Mouse (Mus musculus) naive thymus-derived CD4-positive, alpha-beta T cell, adult 2 months (primary cell): Measurements from ENCODE around the gene Klf16.
"Not testable (repeated sequence)": the region's sequence is repeated elsewhere in the genome, so short reads cannot be mapped to it uniquely, and the experiment has no call there.

ENCODE experiments used
- DNase-seq: peaks from one replicate; pipeline ENCODE4 v3.0.0-alpha.2; 2011; ENCODE audit warnings: low read depth

The Klf16 gene

GRCm38 (mm10) chr10:80606306-80606705 is 29.2 kb upstream of the Klf16 start:
- peak; percentile 78 for DNase-seq

GRCm38 (mm10) chr10:80605721-80606120 is 28.6 kb upstream of the Klf16 start, which contains the start of gene Gm49322:
TSS of gene Gm49322 (plus strand) at chr10:80606021.
- DNase-seq: not testable (repeated sequence)

DNA sequence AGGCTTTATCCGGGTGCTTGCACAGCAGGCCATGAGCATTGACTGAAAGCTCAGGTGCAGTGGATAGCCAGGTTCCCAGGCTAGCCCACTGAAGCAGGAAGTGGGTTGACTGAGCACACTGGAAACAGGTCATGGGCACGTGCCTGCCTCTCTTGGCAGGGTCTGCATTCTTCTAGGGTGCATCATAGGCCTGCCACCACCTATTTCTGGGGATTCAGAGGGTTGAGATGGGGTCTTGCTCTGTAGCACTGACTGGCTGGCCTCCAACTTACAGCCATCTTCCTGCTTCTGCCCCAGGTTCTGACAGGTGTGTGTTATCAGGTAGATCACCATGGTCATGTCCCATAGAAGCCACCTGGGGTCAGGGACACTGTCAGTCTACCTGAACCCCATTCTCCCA is 27.9 kb upstream of the Klf16 start:
- DNase-seq: no peak

GRCm38 (mm10) chr10:80604001-80604509 is 26.9 kb upstream of the Klf16 start:
- no peak for DNase-seq

DNA sequence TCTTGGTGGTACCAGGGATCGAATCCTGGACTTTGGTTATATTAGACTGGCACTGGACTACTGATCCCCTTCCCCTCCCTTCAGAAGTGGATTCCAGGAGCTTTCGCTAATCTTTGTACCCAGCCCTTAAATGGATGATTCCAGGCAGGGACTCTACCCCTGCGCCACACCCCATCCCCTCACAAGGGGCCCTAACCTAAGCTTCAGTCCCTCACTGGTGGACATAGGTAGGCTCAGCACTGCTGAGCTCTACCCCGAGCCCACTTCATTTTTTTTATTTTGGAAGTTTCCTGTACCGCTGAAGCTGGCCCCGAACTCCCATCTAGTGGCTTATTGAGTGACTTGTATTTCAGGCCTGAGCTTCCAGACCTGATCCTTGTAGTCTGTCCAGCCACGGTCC is 26.2 kb upstream of the Klf16 start:
- no peak for DNase-seq

DNA sequence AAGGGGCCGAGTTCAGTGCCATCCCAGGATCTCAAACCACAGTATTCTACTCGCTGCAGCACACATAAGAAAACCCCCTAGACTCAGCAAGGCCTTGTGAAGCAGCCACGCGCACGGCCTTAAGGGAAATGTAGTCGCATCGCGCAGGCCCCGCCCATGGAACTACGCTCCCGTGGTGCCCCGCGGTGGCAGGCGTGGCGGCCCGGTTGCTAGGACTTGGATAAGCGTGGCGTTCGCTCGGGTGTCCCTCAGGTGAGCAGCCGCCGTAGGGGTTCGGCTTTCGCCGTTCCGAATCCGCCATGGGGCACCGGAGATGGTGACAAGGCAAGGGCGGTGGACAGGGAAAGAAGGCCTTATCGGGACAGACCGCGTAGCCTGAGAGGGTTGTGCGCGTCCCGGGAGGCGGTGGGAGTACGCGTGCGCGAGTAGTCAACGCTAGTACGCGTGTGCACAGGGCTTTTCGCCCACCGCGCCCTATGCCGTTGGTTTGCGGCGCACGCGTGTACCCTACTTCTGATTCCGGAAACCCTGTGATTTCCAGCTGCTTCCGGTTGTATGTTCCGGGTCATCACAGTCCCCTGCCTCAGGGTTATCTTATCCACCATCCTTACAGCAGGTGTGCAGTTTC is 25.7 kb upstream of the Klf16 start, which contains the start of the genes Scamp4 and Adat3:
Gene Scamp4 (plus strand): TSS at position 175 of the 628 bp plus-strand sequence.
Gene Adat3 (plus strand): TSS at position 183 of the 628 bp plus-strand sequence.
- peak; percentile 98 for DNase-seq

DNA sequence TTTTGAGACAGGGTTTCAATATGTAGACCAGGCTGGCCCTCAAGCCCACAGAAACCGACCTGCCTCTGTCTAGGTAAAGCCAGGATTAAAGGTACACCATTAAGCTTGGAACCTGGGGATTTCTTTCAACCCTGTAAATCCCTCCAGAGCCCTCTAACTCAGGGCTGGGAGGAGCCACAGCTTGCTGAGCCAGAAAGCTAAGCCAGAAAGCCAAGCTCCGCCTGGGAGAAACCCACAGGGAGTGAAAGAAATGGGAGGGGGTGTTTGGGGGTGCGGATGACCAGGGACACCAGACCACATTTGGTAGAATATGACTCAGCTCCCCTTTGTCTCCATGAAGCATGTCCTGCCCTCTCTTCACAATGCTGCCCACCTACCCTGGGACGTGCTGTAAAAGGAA is 19.2 kb upstream of the Klf16 start:
- no peak for DNase-seq

- peak; percentile 98 for DNase-seq
These were observed 13.0 kb upstream of the Klf16 start, which contains the start of gene Abhd17a for GRCm38 (mm10) chr10:80589879-80590854. TSS of gene Abhd17a (minus strand) at chr10:80590341.

GRCm38 (mm10) chr10:80589127-80589878 is 12.2 kb upstream of the Klf16 start:
- peak; percentile 63 for DNase-seq

GRCm38 (mm10) chr10:80587305-80587657 is 10.2 kb upstream of the Klf16 start:
- DNase-seq: no peak

DNA sequence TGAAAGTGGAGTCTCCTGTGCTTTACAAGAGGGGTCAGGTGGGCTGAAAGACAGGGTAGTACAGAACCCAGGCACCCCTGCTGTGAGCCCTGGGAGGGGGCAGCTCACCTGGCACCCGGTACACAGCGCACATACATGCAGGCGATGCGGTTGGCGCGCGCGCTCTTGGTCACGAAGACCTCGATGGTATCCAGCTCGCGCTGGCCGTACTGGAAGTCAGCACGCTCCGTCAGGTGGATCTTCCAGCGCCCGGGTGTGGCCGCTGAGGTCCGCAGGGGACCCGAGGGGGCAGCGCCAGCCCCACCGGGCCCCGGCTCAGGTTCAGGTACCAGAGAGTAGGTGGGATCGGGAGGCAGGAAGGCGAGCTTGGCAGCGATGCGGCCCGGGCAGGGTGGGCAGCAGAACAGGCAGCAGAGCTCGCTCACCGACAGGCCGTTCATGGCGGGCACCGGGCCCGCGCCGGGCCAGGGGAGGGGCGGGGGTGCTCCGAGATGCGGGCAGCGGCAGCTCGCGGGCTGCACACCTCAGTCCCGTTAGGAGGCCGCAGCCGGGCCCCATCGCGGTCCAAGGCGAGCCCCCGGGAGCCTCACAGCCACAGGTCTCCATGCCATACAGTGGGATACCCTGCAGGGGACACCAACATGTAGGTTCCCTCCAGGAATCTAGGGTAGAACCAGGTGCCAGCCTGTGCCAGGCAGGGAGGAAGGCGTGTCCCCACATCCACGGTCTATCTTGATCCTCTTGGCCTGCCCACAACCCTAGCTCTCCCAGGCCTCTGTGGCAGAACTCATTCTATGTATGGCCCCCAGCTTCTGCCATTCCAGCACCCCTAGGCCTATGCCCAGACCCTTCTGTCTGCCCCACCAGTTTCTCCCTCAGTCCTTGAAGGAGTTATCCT is 9.5 kb upstream of the Klf16 start:
- DNase-seq: no peak

GRCm38 (mm10) chr10:80585581-80585980 is 8.5 kb upstream of the Klf16 start:
- no peak for DNase-seq

DNA sequence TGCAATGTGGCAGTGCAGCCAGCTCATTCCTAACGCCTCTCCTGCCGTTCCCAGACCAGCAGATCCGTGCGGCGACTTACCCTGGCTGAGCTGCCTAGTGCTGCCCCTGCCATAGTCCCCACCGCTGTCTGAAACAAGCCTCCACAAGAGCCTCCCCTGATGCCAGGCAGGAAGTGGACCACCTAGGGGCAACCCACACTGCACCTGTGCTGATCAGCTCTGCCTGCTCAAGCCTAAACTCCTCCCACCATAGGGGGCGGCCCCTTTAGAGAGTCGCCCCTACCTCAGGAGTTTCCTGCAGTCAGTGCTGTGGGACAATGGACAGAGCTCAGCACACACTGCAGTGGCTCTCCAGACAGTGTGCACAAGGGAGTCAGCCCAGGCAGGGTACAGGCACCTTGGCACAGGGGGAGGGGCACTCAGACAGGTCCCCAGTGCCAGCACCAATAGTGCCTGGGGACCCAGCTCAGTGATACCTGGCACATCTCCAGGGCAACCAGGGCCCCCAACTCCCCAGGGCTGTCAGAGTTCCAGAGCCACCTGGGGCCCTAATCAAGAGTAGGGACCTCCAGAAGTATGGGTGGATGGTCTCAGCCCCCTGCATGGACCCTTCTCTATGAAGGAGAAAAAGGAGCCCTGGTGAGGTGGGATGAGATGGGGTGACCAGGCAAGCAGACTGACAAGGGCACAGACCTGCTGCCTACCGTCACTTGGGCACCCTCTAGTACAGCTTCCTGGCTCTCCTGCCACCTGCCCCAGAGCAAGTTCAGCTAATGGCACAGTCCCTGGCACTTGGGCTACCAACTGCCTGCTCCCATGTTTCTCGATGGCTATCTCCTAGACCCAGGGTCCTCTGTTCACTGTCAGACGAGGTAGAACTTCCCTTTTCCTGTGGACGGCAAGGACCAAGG is 7.8 kb upstream of the Klf16 start:
- no peak for DNase-seq

GRCm38 (mm10) chr10:80584045-80584488 is 6.9 kb upstream of the Klf16 start:
- DNase-seq: no peak

DNA sequence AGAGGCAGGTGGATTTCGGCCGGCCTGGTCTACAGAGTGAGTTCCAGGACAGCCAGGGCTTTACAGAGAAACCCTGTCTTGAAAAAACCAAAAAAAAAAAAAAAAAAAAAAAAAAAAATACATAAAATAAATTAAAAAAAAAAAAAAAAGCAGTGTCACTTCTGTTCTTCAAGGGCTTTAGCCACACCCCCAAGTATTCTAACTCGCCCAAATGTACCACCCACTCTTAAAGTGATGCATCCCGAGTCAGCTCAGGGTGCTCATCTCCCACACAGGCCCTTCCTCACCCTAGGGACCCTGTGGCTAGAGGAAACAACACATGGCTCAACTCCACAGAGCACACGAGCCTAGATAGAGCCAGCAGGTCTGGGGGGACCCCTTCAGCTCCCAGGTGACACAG is 5.9 kb upstream of the Klf16 start:
- DNase-seq: no peak

DNA sequence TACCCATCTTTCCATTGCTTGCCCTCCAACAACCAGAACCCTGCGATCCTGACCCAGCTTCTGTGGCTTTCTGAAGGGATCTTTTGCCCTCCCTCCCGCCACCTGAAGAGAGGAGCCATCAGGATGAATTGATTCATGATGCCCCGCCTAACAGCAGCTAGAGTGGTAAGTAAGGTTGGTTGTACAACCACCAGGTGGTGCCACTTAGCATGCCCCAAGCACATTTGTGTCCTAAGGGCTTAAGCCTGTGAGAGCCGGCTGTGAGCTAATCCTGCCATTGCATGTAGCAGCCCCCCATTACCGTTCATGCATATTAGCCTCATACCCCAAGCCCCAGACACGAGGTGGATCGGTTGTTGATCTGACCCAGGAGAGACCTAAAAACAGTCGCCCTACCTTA is 1.8 kb upstream of the Klf16 start:
- DNase-seq: peak; percentile 94

GRCm38 (mm10) chr10:80578131-80578750 is 1.1 kb upstream of the Klf16 start:
- DNase-seq: peak; percentile 95

- DNase-seq: peak; percentile 78
These were observed 548 bp downstream of the Klf16 start for GRCm38 (mm10) chr10:80576351-80577194.
